Mouse (Mus musculus) heart, embryonic 15.5 days (tissue): Measurements from ENCODE around the gene Dcxr. TPM values are rescaled to one million over a fixed set of nuclear protein-coding genes. Genes with fewer than 3 reads are reported as not detected.
"Not testable (repeated sequence)": the region's sequence is repeated elsewhere in the genome, so short reads cannot be mapped to it uniquely, and the experiment has no call there.

Experiments
- ATAC-seq: fragments of 200-750 bp; cut with Nextera tagmentation; replicated peaks from 2 replicates; pipeline ENCODE4 v1.8.0; 2017; ENCODE audit warnings: low read depth, moderate TSS enrichment; ENCODE audit not compliant: insufficient number of reproducible peaks, insufficient read depth, low FRiP score
- H3K27ac ChIP-seq: fragments of 300-500 bp; sonication (generic); 2 replicates; pipeline ENCODE4 v1.5.1; 2015; ENCODE audit warnings: mild to moderate bottlenecking, inconsistent platforms
- H3K27me3 ChIP-seq: fragments of 300-500 bp; sonication (generic); 2 replicates; pipeline ENCODE4 v1.6.1; 2015; ENCODE audit warnings: inconsistent platforms
- H3K36me3 ChIP-seq: fragments of 300-500 bp; sonication (generic); 2 replicates; pipeline ENCODE4 v1.6.1; 2015; ENCODE audit warnings: mild to moderate bottlenecking, inconsistent platforms
- H3K4me1 ChIP-seq: fragments of 300-500 bp; sonication (generic); replicated peaks from 2 replicates; pipeline ENCODE4 v1.6.1; 2015; ENCODE audit warnings: inconsistent platforms
- H3K4me2 ChIP-seq: fragments of 300-500 bp; sonication (generic); 2 replicates; pipeline ENCODE4 v1.6.1; 2015; ENCODE audit warnings: inconsistent platforms, mild to moderate bottlenecking, moderate library complexity
- H3K4me3 ChIP-seq: fragments of 300-500 bp; sonication (generic); 2 replicates; pipeline ENCODE4 v1.5.1; 2015; ENCODE audit warnings: mild to moderate bottlenecking, inconsistent platforms
- H3K9ac ChIP-seq: fragments of 300-500 bp; sonication (generic); 2 replicates; pipeline ENCODE4 v1.6.1; 2015; ENCODE audit warnings: mild to moderate bottlenecking, inconsistent platforms
- H3K9me3 ChIP-seq: fragments of 300-500 bp; sonication (generic); replicated peaks from 2 replicates; pipeline ENCODE4 v1.6.1; 2016; ENCODE audit warnings: inconsistent platforms
- WGBS: fragments of 180-500 bp; shearing (Covaris S2); methylation state at CpG from one replicate; pipeline ENCODE4 v1.1.7; 2015; ENCODE audit warnings: mixed read lengths; 5-methylcytosine and 5-hydroxymethylcytosine counted together
- polyA plus RNA-seq: library from polyadenylated mRNA; unstranded; fragments of >200 nt; fragmentation: Nextera tagmentation; extraction: Ambion mirVana; gene quantifications from 2 replicates; pipeline ENCODE4 v1.2.1, GENCODE M21; 2015

Gene Dcxr
- polyA plus RNA-seq, 1 experiment from 2014 or later = 7.0 TPM

DNA sequence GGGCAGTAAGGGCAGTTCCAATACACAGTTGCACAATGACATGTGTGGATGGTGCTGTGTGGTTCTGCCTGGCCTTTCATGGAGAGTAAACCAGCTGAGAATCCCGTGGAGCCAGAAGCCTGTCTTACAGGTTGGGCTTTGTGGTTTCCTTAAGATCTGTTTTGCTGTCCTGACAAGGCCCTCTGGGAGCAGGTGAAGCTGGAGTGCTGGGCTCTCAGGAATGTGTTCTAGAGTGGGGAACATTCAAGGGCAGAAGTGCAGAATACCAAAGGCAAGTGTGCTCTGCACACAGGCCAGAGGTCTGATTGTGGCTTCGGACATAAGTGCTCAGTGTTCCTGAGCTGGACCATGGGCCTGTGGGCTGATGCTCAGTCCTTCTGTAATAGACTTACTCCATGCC lies 42.4 kb downstream of the Dcxr start:
- no peak overlapping the region for H3K9ac ChIP-seq
- no peaks in the 10 kb centered on the region for H3K4me1 ChIP-seq
- no peak overlapping the region for H3K27ac ChIP-seq
- 73% methylated on average over 2 of the region's 2 CpGs for WGBS
- H3K4me3 ChIP-seq = no peak overlapping the region
- H3K4me2 ChIP-seq = no peak overlapping the region
- no peaks in the 10 kb centered on the region for H3K9me3 ChIP-seq
- peaks cover 33% of the 10 kb centered on the region for H3K36me3 ChIP-seq
- 0 out of 2 replicates have a peak, but pooled peaks have one; percentile 30 for ATAC-seq
- H3K27me3 ChIP-seq = no peaks in the 10 kb centered on the region

DNA sequence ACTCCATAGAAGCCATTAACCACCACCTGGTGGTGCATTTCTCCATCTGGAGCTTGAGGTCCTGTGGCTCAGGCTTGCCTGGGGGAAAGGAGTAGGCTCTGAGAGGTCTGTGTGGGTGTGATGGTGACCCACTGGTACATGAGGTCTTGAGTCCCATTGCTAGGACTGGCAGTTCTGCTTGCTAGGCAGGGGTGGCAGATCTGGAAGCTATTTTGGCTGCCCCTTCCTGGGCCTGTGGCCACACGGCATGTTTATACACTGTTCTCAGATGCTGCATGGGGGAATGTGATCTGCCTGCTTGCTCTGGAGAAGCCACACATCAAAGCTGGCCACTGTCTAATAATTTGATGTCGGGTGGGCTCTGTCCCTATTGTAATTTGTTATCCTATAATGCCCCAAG lies 43.0 kb downstream of the Dcxr start:
- H3K4me2 ChIP-seq = no peak overlapping the region
- H3K4me3 ChIP-seq = no peak overlapping the region
- H3K27ac ChIP-seq = no peak overlapping the region
- H3K27me3 ChIP-seq = no peaks in the 10 kb centered on the region
- peaks cover 30% of the 10 kb centered on the region for H3K36me3 ChIP-seq
- no peaks in the 10 kb centered on the region for H3K9me3 ChIP-seq
- WGBS = 85% methylated on average over 2 of the region's 2 CpGs
- ATAC-seq = no peak
- no peak overlapping the region for H3K9ac ChIP-seq
- no peaks in the 10 kb centered on the region for H3K4me1 ChIP-seq

DNA sequence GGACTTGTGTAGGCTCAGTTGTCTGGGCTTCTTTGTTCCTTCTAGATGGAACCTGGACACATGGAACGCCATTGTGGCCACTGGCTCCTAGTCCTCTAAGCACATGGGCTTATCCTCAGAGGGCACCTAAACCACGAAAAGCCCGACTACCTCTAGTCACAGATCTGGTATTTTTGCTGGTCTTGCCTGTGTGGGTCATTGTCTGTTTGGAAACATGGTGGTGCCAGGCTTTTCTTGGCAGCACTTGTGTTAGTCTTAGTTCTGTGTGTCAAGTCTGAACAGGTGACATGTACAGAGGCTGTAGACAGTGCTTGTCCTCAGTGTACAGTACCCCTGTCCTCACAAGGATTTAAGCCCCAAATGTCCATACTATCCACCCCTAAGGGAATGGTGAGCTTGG lies 43.5 kb downstream of the Dcxr start:
- WGBS = 86% methylated on average over 3 of the region's 3 CpGs
- Histone ChIP-seq H3K27me3 (no peaks in the 10 kb centered on the region), H3K4me2 (no peak overlapping the region), H3K36me3 (peaks cover 29% of the 10 kb centered on the region), H3K4me3 (no peak overlapping the region), H3K4me1 (no peaks in the 10 kb centered on the region), H3K9me3 (no peaks in the 10 kb centered on the region), H3K27ac (no peak overlapping the region), H3K9ac (no peak overlapping the region)
- ATAC-seq = no peak

DNA sequence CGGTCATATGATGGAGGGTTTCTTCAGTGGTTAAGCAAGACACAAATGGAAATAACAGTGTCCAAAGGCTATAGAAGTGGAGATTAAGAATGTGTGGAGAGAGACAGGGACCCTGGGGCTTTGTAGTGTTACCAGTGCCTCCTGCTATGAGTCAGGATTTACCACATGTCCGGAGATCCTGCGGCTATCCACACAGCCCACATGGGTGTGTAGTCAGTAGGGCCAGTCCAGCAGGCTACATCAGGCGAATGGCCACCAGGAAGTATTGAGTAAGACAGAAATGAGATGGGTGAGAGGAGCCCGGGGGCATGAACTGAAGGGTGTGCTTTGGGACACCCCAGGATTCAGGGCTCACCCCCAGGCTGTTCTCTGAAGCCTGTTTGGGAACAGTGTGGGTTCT lies 44.4 kb downstream of the Dcxr start:
- no peak for ATAC-seq
- Histone ChIP-seq H3K27ac (no peak overlapping the region), H3K4me1 (no peaks in the 10 kb centered on the region), H3K27me3 (no peaks in the 10 kb centered on the region), H3K9ac (no peak overlapping the region), H3K9me3 (no peaks in the 10 kb centered on the region), H3K4me2 (no peak overlapping the region), H3K36me3 (peaks cover 35% of the 10 kb centered on the region), H3K4me3 (no peak overlapping the region)
- 91% methylated on average over 5 of the region's 5 CpGs for WGBS

DNA sequence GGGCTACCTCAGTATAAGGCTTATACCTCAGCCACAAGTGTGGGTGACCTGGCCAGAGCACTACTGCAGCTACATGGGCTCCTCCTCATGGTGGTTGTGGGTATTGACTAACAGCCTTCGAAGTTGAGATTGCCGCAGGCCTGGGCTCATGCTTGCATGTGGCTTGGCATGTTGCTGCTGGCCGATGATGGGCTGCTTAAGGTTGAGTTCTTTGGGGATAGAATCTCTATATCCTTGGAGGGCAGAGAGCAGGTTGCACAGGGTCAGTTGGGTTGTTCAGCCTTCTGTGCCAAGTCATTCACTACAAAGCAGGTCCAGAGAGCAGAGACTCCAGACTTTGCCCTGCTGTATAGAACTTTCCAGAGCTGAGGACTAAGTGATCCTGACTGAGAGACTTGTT lies 47.2 kb downstream of the Dcxr start:
- 72% methylated on average over 3 of the region's 3 CpGs for WGBS
- 0 out of 2 replicates have a peak, but pooled peaks cover 3% of the 10 kb centered on the region for H3K4me1 ChIP-seq
- no peak overlapping the region for H3K27ac ChIP-seq
- no peak overlapping the region for H3K9ac ChIP-seq
- H3K4me2 ChIP-seq = no peak overlapping the region
- no peaks in the 10 kb centered on the region for H3K27me3 ChIP-seq
- H3K36me3 ChIP-seq = peaks cover 37% of the 10 kb centered on the region
- no peaks in the 10 kb centered on the region for H3K9me3 ChIP-seq
- no peak overlapping the region for H3K4me3 ChIP-seq
- no peak for ATAC-seq

DNA sequence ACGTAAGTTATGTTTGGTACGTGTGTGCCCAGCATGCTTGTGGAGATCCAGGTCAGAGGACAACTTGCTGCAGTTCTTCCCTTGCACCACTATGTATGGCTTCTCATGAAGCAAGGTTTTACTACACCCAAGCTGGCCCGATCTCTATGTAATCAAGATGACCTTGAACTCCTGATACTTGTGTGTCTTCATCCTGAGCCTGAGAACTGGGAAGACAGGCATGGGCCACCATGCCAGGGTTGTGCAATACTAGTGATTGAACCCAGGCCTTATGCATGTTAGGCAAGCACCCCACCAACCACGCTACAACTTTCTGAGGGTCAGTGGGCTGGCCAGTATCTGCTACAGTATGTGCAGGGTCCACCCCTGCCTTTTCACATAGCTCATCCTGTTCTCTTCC lies 50.1 kb downstream of the Dcxr start:
- H3K9ac ChIP-seq = no peak overlapping the region; the same call in 1 of the 2 replicates
- H3K9me3 ChIP-seq = no peaks in the 10 kb centered on the region
- 84% methylated on average over 4 of the region's 4 CpGs for WGBS
- ATAC-seq = no peak
- H3K4me1 ChIP-seq = peaks cover 12% of the 10 kb centered on the region
- H3K4me2 ChIP-seq = no peak overlapping the region
- H3K27me3 ChIP-seq = no peaks in the 10 kb centered on the region
- no peak overlapping the region for H3K4me3 ChIP-seq
- no peak overlapping the region for H3K27ac ChIP-seq
- peaks cover 32% of the 10 kb centered on the region for H3K36me3 ChIP-seq

DNA sequence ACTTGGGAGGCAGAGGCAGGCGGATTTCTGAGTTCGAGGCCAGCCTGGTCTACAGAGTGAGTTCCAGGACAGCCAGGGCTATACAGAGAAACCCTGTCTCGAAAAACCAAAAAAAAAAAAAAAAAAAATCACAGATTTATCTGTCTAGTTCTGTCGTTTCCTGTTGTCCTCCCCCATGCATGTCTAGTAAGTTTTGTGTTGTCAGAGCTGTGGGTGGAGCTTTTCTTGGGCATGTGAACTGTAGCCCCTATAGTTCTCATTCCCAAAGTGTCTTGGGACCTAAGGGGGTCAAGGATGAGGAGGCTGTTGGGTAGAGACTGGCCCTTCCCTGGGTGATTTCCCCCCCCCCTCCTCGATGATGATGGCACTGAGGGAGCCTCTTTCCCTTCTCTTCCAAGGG lies 51.2 kb downstream of the Dcxr start:
- H3K36me3 ChIP-seq = peaks cover 26% of the 10 kb centered on the region
- H3K4me1 ChIP-seq = peaks cover 12% of the 10 kb centered on the region
- ATAC-seq, H3K27me3 ChIP-seq, H3K4me3 ChIP-seq, H3K4me2 ChIP-seq, H3K27ac ChIP-seq, H3K9ac ChIP-seq, H3K9me3 ChIP-seq: not testable (repeated sequence)
- 82% methylated on average over 4 of the region's 5 CpGs for WGBS

Other genes starting within 250 kb of the Dcxr start
- 203 and 218 TPM in 2 replicates for gene Mrpl12, start 242.7 kb downstream of the Dcxr start, polyA plus RNA-seq
- 32.1 and 45.0 TPM in 2 replicates for gene Slc25a10, start 235.4 kb downstream of the Dcxr start, polyA plus RNA-seq
- 2.7 and 2.8 TPM in 2 replicates for gene Gcgr, start 196.6 kb downstream of the Dcxr start, polyA plus RNA-seq
- gene Mcrip1, start 177.6 kb downstream of the Dcxr start, polyA plus RNA-seq = 119 and 143 TPM in 2 replicates
- gene Ppp1r27, start 176.1 kb downstream of the Dcxr start, polyA plus RNA-seq = 0.50 and 7.6 TPM in 2 replicates
- gene P4hb, start 154.0 kb downstream of the Dcxr start, polyA plus RNA-seq = 357 and 484 TPM in 2 replicates
- 345 and 458 TPM in 2 replicates for gene Arhgdia, start 145.7 kb downstream of the Dcxr start, polyA plus RNA-seq
- gene Alyref, start 128.9 kb downstream of the Dcxr start, polyA plus RNA-seq = 238 and 262 TPM in 2 replicates
- gene Anapc11, start 128.9 kb downstream of the Dcxr start, polyA plus RNA-seq = 175 and 182 TPM in 2 replicates
- 11.7 and 13.0 TPM in 2 replicates for gene Npb, start 118.8 kb downstream of the Dcxr start, polyA plus RNA-seq
- 80.3 and 111 TPM in 2 replicates for gene Pcyt2, start 109.3 kb downstream of the Dcxr start, polyA plus RNA-seq
- 17.6 and 25.1 TPM in 2 replicates for gene Sirt7, start 102.0 kb downstream of the Dcxr start, polyA plus RNA-seq
- 17.8 and 21.2 TPM in 2 replicates for gene Mafg, start 93.7 kb downstream of the Dcxr start, polyA plus RNA-seq
- gene Pycr1, start 83.5 kb downstream of the Dcxr start, polyA plus RNA-seq = 17.1 and 23.5 TPM in 2 replicates
- gene Myadml2, start 79.1 kb downstream of the Dcxr start, polyA plus RNA-seq = 13.2 and 15.4 TPM in 2 replicates
- 1.5 and 2.7 TPM in 2 replicates for gene Notum, start 66.1 kb downstream of the Dcxr start, polyA plus RNA-seq
- gene Aspscr1, start 54.3 kb downstream of the Dcxr start, polyA plus RNA-seq = 90.4 and 110 TPM in 2 replicates
- 105 and 111 TPM in 2 replicates for gene Cenpx, start 13.5 kb downstream of the Dcxr start, polyA plus RNA-seq
- 27.5 and 36.8 TPM in 2 replicates for gene Lrrc45, start 13.4 kb downstream of the Dcxr start, polyA plus RNA-seq
- 7.8 and 17.0 TPM in 2 replicates for gene Rac3, start 5.8 kb downstream of the Dcxr start, polyA plus RNA-seq
- gene Cbr2, start 4.8 kb upstream of the Dcxr start, polyA plus RNA-seq = 11.4 and 46.0 TPM in 2 replicates
- 2.1 and 2.8 TPM in 2 replicates for gene Hmga1b, start 35.5 kb upstream of the Dcxr start, polyA plus RNA-seq
- 21.1 and 30.8 TPM in 2 replicates for gene Rfng, start 56.9 kb upstream of the Dcxr start, polyA plus RNA-seq
- gene Gps1, start 57.0 kb upstream of the Dcxr start, polyA plus RNA-seq = 113 and 134 TPM in 2 replicates
- gene Dus1l, start 69.1 kb upstream of the Dcxr start, polyA plus RNA-seq = 36.9 and 50.0 TPM in 2 replicates
- 17.0 and 31.7 TPM in 2 replicates for gene Fasn, start 97.3 kb upstream of the Dcxr start, polyA plus RNA-seq
- gene Ccdc57, start 205.6 kb upstream of the Dcxr start, polyA plus RNA-seq = 3.5 and 4.5 TPM in 2 replicates
- 158 and 159 TPM in 2 replicates for gene Slc16a3, start 221.2 kb upstream of the Dcxr start, polyA plus RNA-seq